Mouse (Mus musculus) right cerebral cortex, postnatal 25 days (tissue): ENCODE measurements around the gene Tsc22d3.
"Not testable (repeated sequence)": the region's sequence is repeated elsewhere in the genome, so short reads cannot be mapped to it uniquely, and the experiment has no call there.

Experiments
- DNase-seq: peaks from one replicate; pipeline ENCODE4 v3.0.0; 2022

The Tsc22d3 gene

GRCm38 (mm10) chrX:140526253-140526618 lies 74.2 kb downstream of the Tsc22d3 start:
- DNase-seq: no peak

GRCm38 (mm10) chrX:140525604-140526252 lies 74.7 kb downstream of the Tsc22d3 start:
- DNase-seq: no peak

GRCm38 (mm10) chrX:140524231-140524630 lies 76.2 kb downstream of the Tsc22d3 start:
- DNase-seq: no peak

- DNase-seq: no peak
Measured at GRCm38 (mm10) chrX:140522071-140522765, 78.2 kb downstream of the Tsc22d3 start.

- DNase-seq: peak; percentile 63
Measured at GRCm38 (mm10) chrX:140520146-140521102, 80.0 kb downstream of the Tsc22d3 start.

GRCm38 (mm10) chrX:140518351-140518750 lies 82.1 kb downstream of the Tsc22d3 start:
- DNase-seq: no peak

GRCm38 (mm10) chrX:140513379-140513778 lies 87.1 kb downstream of the Tsc22d3 start:
- DNase-seq: no peak

GRCm38 (mm10) chrX:140511687-140512651 lies 88.5 kb downstream of the Tsc22d3 start:
- DNase-seq: no peak

- no peak for DNase-seq
Measured at GRCm38 (mm10) chrX:140510696-140511429, 89.6 kb downstream of the Tsc22d3 start.

GRCm38 (mm10) chrX:140509817-140510216 lies 90.6 kb downstream of the Tsc22d3 start:
- no peak for DNase-seq

GRCm38 (mm10) chrX:140508791-140509190 lies 91.7 kb downstream of the Tsc22d3 start:
- DNase-seq: not testable (repeated sequence)

GRCm38 (mm10) chrX:140507377-140507776 lies 93.1 kb downstream of the Tsc22d3 start:
- no peak for DNase-seq

GRCm38 (mm10) chrX:140506436-140507180 lies 93.9 kb downstream of the Tsc22d3 start:
- DNase-seq: no peak

GRCm38 (mm10) chrX:140505497-140506238 lies 94.8 kb downstream of the Tsc22d3 start:
- no peak for DNase-seq

GRCm38 (mm10) chrX:140503905-140504304 lies 96.6 kb downstream of the Tsc22d3 start:
- DNase-seq: no peak

- no peak for DNase-seq
Measured at GRCm38 (mm10) chrX:140501401-140502301, 98.8 kb downstream of the Tsc22d3 start.

- no peak for DNase-seq
Measured at GRCm38 (mm10) chrX:140500306-140500705, 100.2 kb downstream of the Tsc22d3 start.

- DNase-seq: not testable (repeated sequence)
Measured at GRCm38 (mm10) chrX:140498431-140498830, 102.0 kb downstream of the Tsc22d3 start.

GRCm38 (mm10) chrX:140494170-140494569 lies 106.3 kb downstream of the Tsc22d3 start:
- DNase-seq: no peak
